Mouse (Mus musculus) left cerebral cortex, postnatal 14 days (tissue): ENCODE data around the gene Zdhhc11. TPM values are rescaled to one million over a fixed set of nuclear protein-coding genes. Genes with fewer than 3 reads are reported as not detected.

Experiments used
- DNase-seq, 2 experiments: peaks; one replicate each; pipeline ENCODE4 v3.0.0; 2021 to 2022; ENCODE audit warnings: low spot score in 2 of 2, mixed read lengths in 1 of 2
- intact Hi-C: fragments of 180-260 bp; cut with DNase I; formaldehyde crosslinking; loops from one replicate; pipeline ENCODE4 v1.15.1; 2025
- microRNA-seq, 2 experiments: library from miRNA; unstranded; fragments of <30 nt; microRNA quantifications; one replicate each; pipeline ENCODE4 v1.2.0; 2022
- total RNA-seq, 2 experiments: library from RNA; stranded (reverse); gene quantifications; 2 replicates each; pipeline ENCODE4 v1.2.3; 2021

The Zdhhc11 gene
- total RNA-seq, 2 experiments from 2014 or later, result not detected

DNA sequence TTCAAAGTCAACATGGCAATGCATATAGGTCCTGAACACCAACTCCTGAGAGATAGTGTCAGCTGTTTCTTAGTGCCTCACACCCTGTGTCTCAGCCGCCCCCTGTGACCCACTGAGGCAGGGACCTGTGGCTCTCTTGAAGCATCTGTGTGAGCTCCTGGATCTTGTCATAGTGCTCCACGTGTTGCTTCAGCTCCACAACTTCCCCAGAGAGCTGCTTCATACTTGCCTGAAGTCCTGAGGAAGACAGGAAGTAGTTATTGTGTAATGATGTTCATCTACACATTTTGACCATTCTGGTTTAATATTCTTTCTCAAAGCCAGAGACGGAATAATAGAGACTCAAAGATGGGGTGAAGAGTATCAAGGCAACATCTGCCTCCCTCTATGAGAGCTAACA is 76.3 kb downstream of the Zdhhc11 start:
- no peak for DNase-seq
- intact Hi-C loops, result no loop called here

Small RNA genes within 50 kb of the gene (microRNA-seq; reads per million reads assigned to microRNA genes)
- 0 reads per million in 2 experiments for gene Gm25197

Other genes with a start within 250 kb of the Zdhhc11 start
- 1 to 10 TPM; 4.9 to 5.4 TPM for gene Slc12a7, start 230.8 kb upstream of the Zdhhc11 start, total RNA-seq
- 1 to 10 TPM; 3.7 to 4.9 TPM for gene Nkd2, start 116.2 kb upstream of the Zdhhc11 start, total RNA-seq
- 1 to 10 TPM in 1 of 2 experiments, under 1 TPM in 1; 0.61 to 1.3 TPM for gene Trip13, start 26.1 kb upstream of the Zdhhc11 start, total RNA-seq
- gene Brd9, start 26.0 kb upstream of the Zdhhc11 start, total RNA-seq, result 10 to 100 TPM; 80.4 to 83.4 TPM
- gene Tppp, start 45.6 kb downstream of the Zdhhc11 start, total RNA-seq, result 100 to 1,000 TPM; 230 to 250 TPM
- gene Cep72, start 98.4 kb downstream of the Zdhhc11 start, total RNA-seq, result 1 to 10 TPM; 1.1 to 2.0 TPM
- under 1 TPM; 0.81 to 0.97 TPM for gene Slc9a3, start 157.6 kb downstream of the Zdhhc11 start, total RNA-seq
- gene Exoc3, start 244.9 kb downstream of the Zdhhc11 start, total RNA-seq, result 10 to 100 TPM; 67.6 to 71.4 TPM